Mouse (Mus musculus) megakaryocyte, embryonic 14.5 days (primary cell): ENCODE data around the gene BC048403.

Experiments
- FLI1 ChIP-seq: IDR thresholded peaks from 2 replicates; pipeline ENCODE4 v1.6.1; 2012; ENCODE audit warnings: low read length, inconsistent platforms, mixed read lengths
- GATA1 ChIP-seq: IDR thresholded peaks from 3 replicates; pipeline ENCODE4 v1.6.1; 2012; ENCODE audit warnings: mixed read lengths, low read length, inconsistent platforms, borderline replicate concordance

DNA sequence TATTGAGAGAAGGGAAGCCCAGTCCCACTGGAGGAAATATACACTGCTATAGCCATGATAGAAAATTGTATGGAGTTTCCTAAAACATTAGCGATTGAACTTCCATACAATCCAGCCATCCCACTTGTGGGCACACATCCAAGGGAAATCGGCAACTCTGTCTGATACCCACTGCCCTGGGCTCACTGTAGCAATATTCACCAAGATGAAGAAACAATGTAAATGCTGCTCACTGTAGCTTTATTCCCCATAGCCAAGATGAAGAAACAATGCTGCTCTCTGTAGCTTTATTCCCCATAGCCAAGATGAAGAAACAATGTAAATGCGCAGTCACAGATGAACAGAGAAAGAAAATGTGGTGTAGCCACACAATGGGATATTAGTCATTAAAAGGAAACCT lies 2.5 kb upstream of the BC048403 start:
- TF ChIP-seq GATA1: no peak
- no peak for TF ChIP-seq FLI1
